Mouse (Mus musculus) CH12.LX (cell line): ENCODE results near the gene Chd1. TPM values are rescaled to one million over a fixed set of nuclear protein-coding genes. Genes with fewer than 3 reads are reported as not detected.

ENCODE experiments used
- DNase-seq: peaks from one replicate; pipeline ENCODE4 v3.0.0-alpha.2; 2013; ENCODE audit errors: extremely low read depth
- H3K27ac ChIP-seq: 2 replicates; pipeline ENCODE4 v1.5.1; 2012; ENCODE audit warnings: low read depth, mild to moderate bottlenecking, control low read depth, moderate library complexity; ENCODE audit not compliant: insufficient read depth
- H3K27me3 ChIP-seq: replicated peaks from 2 replicates; pipeline ENCODE3; 2012; ENCODE audit warnings: inconsistent platforms
- H3K36me3 ChIP-seq, 2 experiments: replicated peaks in 1 of 2; 2 replicates each; pipeline versions ENCODE3 to v1.6.1; 2012; ENCODE audit warnings: inconsistent platforms in 1 of 2, low read length in 1 of 2, mild to moderate bottlenecking in 1 of 2, mixed read lengths in 1 of 2, moderate library complexity in 1 of 2; ENCODE audit not compliant: control insufficient read depth in 1 of 2, insufficient read depth in 1 of 2
- H3K4me1 ChIP-seq, 2 experiments: 2 replicates each; pipeline ENCODE4 v1.6.1; 2012; ENCODE audit warnings: inconsistent platforms in 1 of 2, moderate library complexity in 1 of 2; ENCODE audit not compliant: insufficient read depth in 2 of 2, control insufficient read depth in 1 of 2
- H3K4me2 ChIP-seq: 2 replicates; pipeline ENCODE4 v1.6.1; 2012; ENCODE audit warnings: low read depth, mild to moderate bottlenecking, control low read depth; ENCODE audit not compliant: poor library complexity, insufficient read depth, severe bottlenecking
- H3K4me3 ChIP-seq, 3 experiments: fragments of 150-350 bp in 1 of 3; sonication (generic) in 1 of 3; replicated peaks in 1 of 3; 2 replicates each; pipeline versions ENCODE3 to v1.5.1; 2011 to 2012; ENCODE audit warnings: low read depth in 2 of 3, low read length in 2 of 3, mild to moderate bottlenecking in 2 of 3, moderate library complexity in 2 of 3, control low read depth in 1 of 3, improper control_type of control experiment in 1 of 3, inconsistent platforms in 1 of 3, mixed read lengths in 1 of 3; ENCODE audit not compliant: poor library complexity in 1 of 3
- H3K79me2 ChIP-seq: replicated peaks from 2 replicates; pipeline ENCODE4 v1.6.1; 2012; ENCODE audit warnings: mild to moderate bottlenecking, moderate library complexity; ENCODE audit not compliant: control insufficient read depth, poor library complexity, insufficient read depth, severe bottlenecking; ENCODE audit errors: extremely low read depth
- H3K9ac ChIP-seq: 2 replicates; pipeline ENCODE4 v1.6.1; 2012; ENCODE audit warnings: low read depth, mild to moderate bottlenecking, control low read depth, moderate library complexity; ENCODE audit not compliant: insufficient read depth
- H3K9me3 ChIP-seq: replicated peaks from 2 replicates; pipeline ENCODE3; 2012; ENCODE audit warnings: low read length, inconsistent platforms, mixed read lengths
- BHLHE40 ChIP-seq: IDR thresholded peaks from 2 replicates; pipeline ENCODE4 v1.6.1; 2011; ENCODE audit warnings: mild to moderate bottlenecking, low read depth, low read length, improper control_type of control experiment
- CHD1 ChIP-seq: IDR thresholded peaks from 2 replicates; pipeline ENCODE4 v1.6.1; 2012; ENCODE audit warnings: low read depth, low read length, improper control_type of control experiment, inconsistent platforms
- CTCF ChIP-seq, 2 experiments: IDR thresholded peaks in 1 of 2; conservative IDR thresholded peaks in 1 of 2; 2 replicates each; pipeline ENCODE4 v1.5.1; 2011 to 2012; ENCODE audit warnings: low read depth in 2 of 2, low read length in 2 of 2, improper control_type of control experiment in 1 of 2, inconsistent platforms in 1 of 2, mild to moderate bottlenecking in 1 of 2, moderate library complexity in 1 of 2
- ETS1 ChIP-seq: conservative IDR thresholded peaks from 2 replicates; pipeline ENCODE4 v1.6.1; 2012; ENCODE audit warnings: low read depth, mild to moderate bottlenecking, inconsistent platforms, low read length, improper control_type of control experiment, moderate library complexity
- GABPA ChIP-seq: IDR thresholded peaks from 2 replicates; pipeline ENCODE4 v1.6.1; 2012; ENCODE audit warnings: low read depth, low read length, improper control_type of control experiment, inconsistent platforms; ENCODE audit not compliant: insufficient replicate concordance
- HCFC1 ChIP-seq: IDR thresholded peaks from 2 replicates; pipeline ENCODE4 v1.6.1; 2012; ENCODE audit warnings: low read depth, mild to moderate bottlenecking, inconsistent platforms, low read length, improper control_type of control experiment
- IRF4 ChIP-seq: IDR thresholded peaks from 2 replicates; pipeline ENCODE4 v1.6.1; 2014; ENCODE audit warnings: low read depth, mild to moderate bottlenecking, inconsistent platforms, low read length, improper control_type of control experiment
- KAT2A ChIP-seq: IDR thresholded peaks from 2 replicates; pipeline ENCODE4 v1.6.1; 2012; ENCODE audit warnings: low read length, improper control_type of control experiment, inconsistent platforms; ENCODE audit not compliant: insufficient replicate concordance
- MYC ChIP-seq: IDR thresholded peaks from 2 replicates; pipeline ENCODE4 v1.6.1; 2011; ENCODE audit warnings: low read depth, mild to moderate bottlenecking, improper control_type of control experiment, low read length
- NELFE ChIP-seq: IDR thresholded peaks from 2 replicates; pipeline ENCODE4 v1.6.1; 2011; ENCODE audit warnings: low read depth, low read length, improper control_type of control experiment
- NRF1 ChIP-seq: IDR thresholded peaks from 2 replicates; pipeline ENCODE4 v1.6.1; 2014; ENCODE audit warnings: low read depth, mild to moderate bottlenecking, inconsistent platforms, low read length, improper control_type of control experiment, moderate library complexity
- PAX5 ChIP-seq: IDR thresholded peaks from 2 replicates; pipeline ENCODE4 v1.6.1; 2012; ENCODE audit warnings: low read length, inconsistent platforms, mixed read lengths
- POLR2A ChIP-seq: IDR thresholded peaks from 2 replicates; pipeline ENCODE4 v1.6.1; 2011; ENCODE audit warnings: low read depth, mild to moderate bottlenecking, improper control_type of control experiment, low read length
- SIN3A ChIP-seq: IDR thresholded peaks from 2 replicates; pipeline ENCODE4 v1.6.1; 2012; ENCODE audit warnings: low read length, improper control_type of control experiment, inconsistent platforms
- TCF12 ChIP-seq: IDR thresholded peaks from 2 replicates; pipeline ENCODE4 v1.6.1; 2014; ENCODE audit warnings: low read depth, mild to moderate bottlenecking, inconsistent platforms, low read length, improper control_type of control experiment
- USF1 ChIP-seq: IDR thresholded peaks from 2 replicates; pipeline ENCODE4 v1.6.1; 2014; ENCODE audit warnings: low read depth, mild to moderate bottlenecking, inconsistent platforms, low read length, improper control_type of control experiment
- ZC3H11A ChIP-seq: IDR thresholded peaks from 2 replicates; pipeline ENCODE4 v1.6.1; 2012; ENCODE audit warnings: low read depth, mild to moderate bottlenecking, inconsistent platforms, low read length, improper control_type of control experiment
- ZMIZ1 ChIP-seq: IDR thresholded peaks from 2 replicates; pipeline ENCODE4 v1.6.1; 2012; ENCODE audit warnings: low read depth, mild to moderate bottlenecking, inconsistent platforms, low read length, improper control_type of control experiment
- dilution Hi-C: fragments of 300-500 bp; cut with MboI; formaldehyde crosslinking; loops from 2 replicates; pipeline ENCODE4 v1.14.3; 2020; ENCODE audit warnings: low sequenced_read_pairs; ENCODE audit not compliant: extremely low pct_unique_long_range_greater_than_20kb, extremely low pct_ligation_motif_present
- in situ Hi-C: fragments of 300-500 bp; cut with MboI; formaldehyde crosslinking; loops from 3 replicates; pipeline ENCODE4 v1.14.3; 2019; ENCODE audit warnings: low sequenced_read_pairs, low pct_ligation_motif_present, low pct_unique_long_range_greater_than_20kb, mixed read lengths
- polyA plus RNA-seq: library from polyadenylated mRNA; unstranded; fragments of >175 nt; gene quantifications from 2 replicates; pipeline ENCODE4 v1.2.1, GENCODE M21; 2012; ENCODE audit warnings: low read depth; ENCODE audit not compliant: insufficient read length
- total RNA-seq, 2 experiments: library from RNA; depleted of rRNA; stranded (reverse); fragments of 300-350 nt in 1 of 2; fragments of >200 nt in 1 of 2; gene quantifications; 2 replicates each; pipeline ENCODE4 v1.2.3; 2012 to 2014

The Chd1 gene
- total RNA-seq (2012; rRNA removed) (32.0 and 32.1 TPM in 2 replicates), total RNA-seq (2014; rRNA removed) (29.6 and 32.4 TPM in 2 replicates), polyA plus RNA-seq (45.0 and 61.3 TPM in 2 replicates)

DNA sequence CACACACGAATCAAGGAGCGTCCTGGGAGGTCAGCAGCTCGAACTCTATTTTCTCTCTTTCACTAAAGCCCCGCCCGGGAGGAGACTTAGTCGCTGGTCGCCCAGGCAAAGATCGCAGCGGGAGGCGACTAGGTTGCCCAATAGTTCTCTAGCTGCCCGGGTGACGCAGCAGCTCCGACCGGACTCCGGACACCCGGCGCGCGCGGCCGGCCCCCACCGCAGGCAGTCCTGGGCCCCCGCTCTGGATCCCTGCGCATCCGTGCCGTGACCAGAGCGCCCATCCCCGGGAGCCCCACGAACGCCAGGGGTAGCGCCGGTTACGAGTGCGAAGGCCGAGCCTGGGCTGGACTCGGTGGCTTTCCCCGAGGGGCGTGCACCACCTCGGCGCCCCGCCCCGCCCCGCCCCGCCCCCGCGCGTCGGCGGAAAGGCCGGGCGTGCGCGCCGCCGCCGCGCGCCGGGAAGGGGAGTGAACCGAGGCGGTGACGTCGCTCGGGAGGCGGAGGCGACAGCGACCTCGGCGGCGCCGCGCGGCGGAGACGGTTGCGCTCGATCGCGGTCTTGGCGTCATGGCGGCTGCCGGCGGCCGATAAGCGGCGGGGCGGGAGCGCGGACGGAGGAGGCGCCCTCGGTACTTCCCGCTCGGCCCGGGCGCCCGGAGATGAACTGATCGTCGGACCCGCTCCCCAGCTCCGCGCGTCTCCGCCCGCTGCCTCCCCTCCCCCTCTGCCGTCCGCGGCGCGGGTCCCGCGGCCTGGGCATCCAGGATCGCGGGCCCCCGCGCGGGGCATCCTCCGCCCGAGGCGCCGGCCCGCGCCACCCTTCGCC is at the start of gene Chd1:
Gene Chd1, plus strand, starts transcription at position 493 of the 826 bp plus-strand sequence.
- H3K27me3 ChIP-seq, result no peaks in the 10 kb centered on the region
- peak within 1 kb of the TSS; percentile 98 for H3K9ac ChIP-seq
- in situ Hi-C loops, result loop anchor here (25.0 kb wide), 1 partner anchor 167 kb away; the partner anchor contains the start of gene Pdcd2
- H3K4me1 ChIP-seq, result peaks cover 0 to 29% of the 10 kb centered on the region in 2 experiments; a peak in 2 of 4 replicates
- peaks cover 38% of the 10 kb centered on the region for H3K79me2 ChIP-seq
- TF ChIP-seq NELFE (peak; percentile 78), NRF1 (peak; percentile 69), ZMIZ1 (peak; percentile 51; the same call in 1 of the 2 replicates), ETS1 (no peak), SIN3A (peak; percentile 27; the same call in 1 of the 2 replicates), USF1 (no peak), HCFC1 (peak; percentile 35), TCF12 (peak; percentile 68), PAX5 (no peak), POLR2A (peak; percentile 80), CTCF (conservative IDR thresholded peaks at IDR 0.05 in 1 of 2, IDR thresholded peaks at IDR 0.05 in 1 of 2; ENCODE audit: low read depth in 2 of 2, low read length in 2 of 2) (no peak), IRF4 (no peak)
- DNase-seq, result peak; percentile 76
- H3K27ac ChIP-seq, result peak within 1 kb of the TSS; percentile 53
- peak within 1 kb of the TSS; percentile 90 for H3K4me2 ChIP-seq
- dilution Hi-C loops, result no loop called here
- peak within 1 kb of the TSS; percentile 77 to 96 (median 83) for H3K4me3 ChIP-seq
- H3K36me3 ChIP-seq, result peaks cover 9 to 23% of the 10 kb centered on the region in 2 experiments
- no peaks in the 10 kb centered on the region for H3K9me3 ChIP-seq

DNA sequence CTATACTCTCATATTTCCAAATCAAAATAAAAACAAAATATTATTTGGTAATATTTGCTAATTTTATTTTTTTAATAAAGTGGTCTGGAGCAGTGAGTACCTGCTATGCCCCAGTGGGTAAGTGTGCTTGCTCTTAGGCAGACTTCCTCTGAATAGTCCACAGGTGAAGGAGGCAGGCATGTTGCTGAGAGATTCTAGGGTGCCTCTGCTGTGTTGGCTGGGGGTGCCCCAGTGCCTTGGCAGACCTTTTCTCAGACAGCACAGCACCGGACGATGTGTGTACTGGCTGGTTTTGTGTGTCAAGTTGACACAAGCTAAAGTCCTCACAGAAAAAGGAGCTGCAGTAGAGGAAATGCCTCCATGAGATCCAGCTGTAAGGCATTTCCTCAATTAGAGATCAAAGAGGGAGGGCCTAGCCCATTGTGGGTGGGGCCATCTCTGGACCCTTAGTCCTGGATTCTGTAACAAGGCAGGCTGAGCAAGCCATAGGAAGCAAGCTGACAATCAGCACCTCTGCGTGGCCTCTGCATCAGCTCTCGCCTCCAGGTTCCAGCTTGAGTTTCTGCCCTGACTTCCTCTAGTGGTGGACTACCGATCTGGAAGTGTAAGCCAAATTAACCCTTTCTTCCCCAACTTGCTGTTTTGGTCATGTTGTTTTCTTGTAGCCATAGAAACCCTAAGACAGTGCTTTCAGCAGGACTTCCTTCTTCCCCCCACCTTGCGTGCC is 47.7 kb upstream of the Chd1 start:
- dilution Hi-C loops, result no loop called here
- in situ Hi-C loops, result no loop called here
- TF ChIP-seq USF1 (no peak), HCFC1 (no peak), MYC (no peak), GABPA (no peak), BHLHE40 (no peak), CHD1 (no peak), TCF12 (no peak), KAT2A (no peak), ZC3H11A (no peak)
- Histone ChIP-seq H3K27me3 (no peaks in the 10 kb centered on the region), H3K4me1 (peaks cover 9 to 12% of the 10 kb centered on the region in 2 experiments; a peak in 2 of 4 replicates), H3K79me2 (no peaks in the 10 kb centered on the region), H3K36me3 (no peaks in the 10 kb centered on the region), H3K4me2 (no peak overlapping the region), H3K9me3 (no peaks in the 10 kb centered on the region), H3K4me3 (no peak overlapping the region), H3K9ac (no peak overlapping the region), H3K27ac (no peak overlapping the region)
- DNase-seq, result peak; percentile 7
